Mouse (Mus musculus) granulocyte monocyte progenitor cell, adult 5-6 weeks (primary cell): Measurements from ENCODE around the gene Uckl1. TPM values are rescaled to one million over a fixed set of nuclear protein-coding genes. Genes with fewer than 3 reads are reported as not detected.

Experiments
- ATAC-seq: replicated peaks from 2 replicates; pipeline ENCODE4 v1.8.0; 2016; ENCODE audit warnings: mild to moderate bottlenecking, moderate TSS enrichment, inconsistent platforms; ENCODE audit not compliant: poor library complexity, severe bottlenecking
- total RNA-seq, 2 experiments: library from RNA; stranded (forward) in 1 of 2; stranded (reverse) in 1 of 2; fragments of 200-712, 200-1000 nt in 1 of 2; fragments of >200 nt in 1 of 2; fragmentation: Nextera tagmentation in 1 of 2; gene quantifications; 2 replicates each; pipeline ENCODE4 v1.2.3; 2014 to 2017

Uckl1 gene
- total RNA-seq, 2 experiments from 2014 or later = 54.1 to 128 TPM

DNA sequence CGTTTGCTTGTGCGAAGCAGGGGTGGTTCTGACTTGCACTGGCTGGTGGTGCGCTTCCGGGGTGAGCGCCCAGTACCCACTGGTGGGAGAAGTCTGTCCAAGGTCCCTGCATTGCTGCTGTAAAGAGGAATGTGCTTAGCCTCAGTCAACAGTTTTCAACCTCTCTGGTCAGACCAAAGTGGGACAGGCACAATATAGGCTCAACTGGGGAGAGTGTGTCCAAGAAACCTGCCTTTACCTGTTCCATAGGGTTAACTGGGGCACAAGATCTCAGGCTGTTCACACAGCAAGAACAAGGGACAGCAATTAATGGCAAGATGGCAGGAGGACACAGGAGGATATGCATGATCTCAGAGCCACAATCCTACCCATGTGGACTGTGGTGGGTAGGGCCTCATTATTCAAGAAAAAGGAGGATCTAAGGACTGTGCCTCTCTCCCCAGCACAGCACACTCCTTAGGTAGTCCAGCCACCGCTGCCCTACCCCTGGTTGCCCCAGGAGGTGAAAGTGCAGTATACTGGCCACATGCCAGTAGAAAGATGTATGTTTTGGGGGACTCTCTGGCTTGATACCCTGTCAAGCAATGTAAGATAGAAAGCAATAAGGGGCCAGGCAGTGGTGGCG lies 9.7 kb downstream of the Uckl1 start:
- ATAC-seq = no peak

DNA sequence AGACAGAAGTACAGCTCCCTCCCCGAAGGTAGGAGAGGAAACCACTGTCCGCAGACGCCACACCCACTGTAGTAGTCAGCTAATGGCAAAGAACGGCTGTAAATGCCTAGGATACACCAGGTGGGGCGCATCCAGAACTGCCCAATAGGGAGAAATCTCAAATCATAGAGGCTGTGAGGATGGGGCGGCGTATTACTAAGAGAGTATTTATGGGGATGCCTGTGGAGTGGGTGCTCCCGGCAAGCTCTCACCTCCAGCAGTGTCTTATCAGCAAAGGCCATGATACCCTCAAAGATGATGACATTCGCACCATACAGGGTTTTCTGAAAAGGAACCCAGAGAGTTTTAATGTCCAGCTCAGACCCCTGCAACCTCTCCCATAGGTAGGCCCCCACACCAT lies 10.7 kb downstream of the Uckl1 start:
- ATAC-seq = no peak

DNA sequence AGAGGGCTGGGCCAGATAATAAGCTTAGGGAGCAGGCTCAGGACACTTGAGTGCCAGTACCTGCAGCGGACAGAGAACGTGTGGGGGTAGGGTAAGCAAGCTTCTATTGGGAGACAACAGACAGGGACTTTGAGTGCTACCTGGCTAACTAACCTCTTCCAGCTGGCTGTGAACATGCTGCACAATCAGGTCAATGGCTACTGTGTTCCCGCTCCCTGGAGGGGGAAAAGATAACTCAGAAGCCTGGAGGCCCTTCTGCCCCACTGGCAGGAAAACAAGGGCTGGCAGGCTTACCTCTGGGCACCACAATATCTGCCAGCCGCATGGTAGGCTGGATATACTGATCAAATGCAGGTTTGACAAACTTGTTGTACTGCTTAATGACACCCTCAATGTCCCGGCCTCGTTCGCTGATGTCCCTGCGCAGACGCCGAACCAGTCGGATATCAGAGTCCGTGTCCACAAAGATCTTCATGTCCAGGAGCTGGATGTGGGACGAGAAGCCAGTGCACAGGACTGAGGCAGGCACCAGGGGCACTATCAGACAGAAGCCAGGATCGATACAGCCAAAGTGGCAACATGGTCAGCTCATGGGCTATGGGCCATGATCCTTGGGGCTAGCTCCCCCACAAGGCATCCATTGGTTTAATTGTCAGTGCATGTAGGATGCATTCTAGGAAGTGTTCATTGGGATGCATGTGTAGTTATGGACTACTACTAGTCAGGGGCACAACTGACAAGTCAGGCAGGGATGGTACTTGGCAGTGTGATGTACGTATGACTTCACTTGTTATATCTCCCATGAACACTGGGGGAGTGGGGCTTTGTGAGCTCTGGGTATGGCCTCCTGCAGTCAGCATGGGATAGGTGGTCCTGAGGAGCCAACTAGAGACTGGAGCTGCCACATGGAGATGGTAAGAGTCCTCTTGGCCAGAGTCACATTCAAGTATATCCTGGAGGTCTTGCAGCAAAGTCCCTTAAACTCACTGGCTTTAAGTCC lies 11.5 kb downstream of the Uckl1 start:
- ATAC-seq = no peak

DNA sequence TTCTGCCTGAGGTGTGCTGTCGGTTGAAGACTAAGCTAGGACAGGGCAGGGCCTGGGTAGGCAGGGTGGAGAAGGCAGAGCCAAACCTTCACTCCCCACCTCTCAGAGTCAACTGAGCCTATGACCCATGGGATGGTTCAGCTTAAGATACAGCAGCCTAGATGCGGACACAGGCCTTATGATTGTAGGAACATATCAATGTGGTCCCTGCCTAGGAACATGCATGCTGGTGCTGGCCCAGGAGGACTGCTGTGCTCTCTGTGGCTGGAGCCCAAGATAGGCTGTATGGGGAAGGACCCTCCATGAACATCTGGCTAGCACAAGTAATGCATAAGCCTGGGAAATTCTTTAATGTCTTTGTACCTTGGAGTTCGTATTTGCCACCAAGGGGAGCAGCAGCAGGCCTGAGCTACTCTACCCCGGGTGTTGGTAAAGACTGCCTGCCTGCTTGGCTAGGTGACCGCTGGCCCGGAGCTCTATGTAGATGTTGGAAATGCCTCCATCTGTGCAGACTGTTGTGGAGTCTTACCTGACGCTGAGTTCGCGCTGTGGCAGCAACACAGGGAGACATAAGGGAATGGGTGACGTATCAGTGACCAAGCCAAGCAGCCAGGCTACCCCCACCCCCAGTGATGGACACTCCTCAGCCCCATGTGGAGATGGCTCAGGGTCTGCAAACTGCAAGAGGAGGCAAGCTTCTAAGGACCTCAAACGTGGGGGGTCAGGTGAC lies 12.6 kb downstream of the Uckl1 start:
- no peak for ATAC-seq

DNA sequence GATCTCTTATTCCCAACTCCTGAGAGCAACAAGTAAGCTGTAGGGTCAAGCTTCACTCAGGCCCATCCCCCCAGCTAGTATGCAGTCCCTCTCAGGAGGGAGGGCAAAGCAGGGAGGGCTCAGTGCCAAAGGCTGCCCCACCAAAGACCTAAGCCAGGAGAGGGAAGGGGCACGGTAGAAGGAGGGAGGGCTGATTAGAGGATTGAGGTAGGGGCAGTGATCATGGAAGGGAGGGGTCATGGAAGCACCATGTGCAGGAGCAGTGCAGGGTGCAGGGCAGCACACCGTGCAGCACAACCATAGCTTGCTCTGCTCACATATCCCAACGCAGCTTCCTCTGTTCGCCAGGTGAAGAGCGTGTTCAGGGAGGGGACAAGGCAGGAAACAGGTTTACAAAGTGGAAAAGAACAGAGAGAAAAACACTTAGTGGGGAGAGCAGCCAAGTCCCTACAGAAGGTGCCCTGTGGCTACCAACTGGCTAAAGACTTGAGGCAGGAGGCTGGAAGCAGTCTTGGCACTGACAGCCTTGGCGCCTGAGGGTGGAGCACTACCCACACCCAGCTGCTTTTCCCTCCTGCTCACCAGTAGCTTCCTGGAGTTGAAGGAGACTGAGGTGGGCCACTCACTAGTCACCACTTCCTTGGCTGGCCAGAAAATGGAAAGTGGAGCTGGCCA lies 13.6 kb downstream of the Uckl1 start:
- ATAC-seq = no peak

DNA sequence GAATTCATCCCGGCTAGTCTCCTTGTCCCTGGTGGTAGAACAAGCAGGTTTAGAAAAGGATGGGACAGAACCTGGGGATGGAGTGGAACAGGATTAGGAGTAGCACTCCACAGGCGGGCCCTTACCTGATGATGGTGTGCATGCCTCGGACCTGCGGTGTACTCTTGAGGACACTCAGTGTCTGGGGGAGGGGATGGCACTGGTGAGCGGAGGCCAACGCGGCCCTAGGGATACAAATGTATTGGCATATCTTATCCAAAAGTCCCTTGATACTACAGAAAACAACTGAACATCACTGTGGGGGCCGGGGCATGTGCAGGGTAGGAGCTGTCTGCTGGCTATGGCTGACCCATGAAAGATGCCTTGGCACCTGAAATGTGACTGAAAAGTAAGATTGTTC lies 14.3 kb downstream of the Uckl1 start:
- no peak for ATAC-seq

DNA sequence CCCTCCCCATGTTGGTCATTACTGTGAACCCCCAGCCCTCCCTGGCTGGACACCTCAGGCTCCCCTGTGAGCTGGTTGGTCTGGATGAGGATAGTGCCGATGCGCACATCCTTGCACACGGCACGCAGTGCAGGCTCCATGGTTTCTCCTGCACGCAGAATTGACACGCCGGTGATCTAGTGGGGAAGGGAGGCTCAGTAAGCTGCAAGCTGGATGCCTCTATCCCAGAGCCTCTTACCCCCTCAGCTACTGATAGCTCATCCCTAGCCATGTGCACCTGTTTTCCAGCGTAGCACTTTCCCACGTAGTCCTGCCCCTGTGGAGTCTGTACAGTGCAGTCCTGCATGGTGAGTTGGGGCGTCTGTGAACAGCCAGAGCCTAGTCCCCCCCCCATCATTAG lies 14.8 kb downstream of the Uckl1 start:
- no peak for ATAC-seq

DNA sequence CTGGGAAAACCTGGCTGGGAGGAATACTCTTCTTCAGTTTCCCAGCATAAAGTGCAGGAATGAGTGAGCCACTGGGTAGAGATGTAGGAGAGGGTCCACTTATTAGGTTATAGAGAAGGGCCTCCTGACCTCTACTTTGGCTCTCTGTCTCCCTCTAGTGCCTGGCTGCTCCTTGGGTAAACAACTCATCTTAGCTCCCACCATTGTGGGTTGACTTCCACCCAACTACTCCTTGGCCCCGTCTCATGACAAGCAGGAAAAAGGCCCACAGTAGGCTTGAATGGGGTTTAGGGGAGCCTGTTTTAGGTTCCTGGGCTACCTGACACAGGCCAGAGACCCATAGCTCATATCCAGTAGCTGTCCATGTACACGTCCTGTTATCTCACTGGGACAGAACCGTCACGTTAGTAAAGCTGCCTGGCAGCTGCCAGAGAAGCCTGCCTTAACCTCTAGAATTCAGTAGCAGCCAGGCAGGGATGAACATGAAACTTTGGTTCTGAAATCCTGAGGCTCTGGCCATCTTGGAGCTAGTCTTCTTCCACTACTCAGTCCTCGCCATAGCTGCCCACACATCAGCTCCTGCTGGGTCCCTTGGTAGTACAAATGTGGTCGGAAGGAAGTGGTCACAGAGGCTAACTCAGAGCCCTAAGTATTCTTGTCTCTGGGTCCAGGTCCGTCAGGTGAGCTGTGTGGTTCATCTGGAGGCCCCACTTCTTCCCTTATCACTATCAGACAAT lies 16.3 kb downstream of the Uckl1 start:
- ATAC-seq = peak; percentile 81

DNA sequence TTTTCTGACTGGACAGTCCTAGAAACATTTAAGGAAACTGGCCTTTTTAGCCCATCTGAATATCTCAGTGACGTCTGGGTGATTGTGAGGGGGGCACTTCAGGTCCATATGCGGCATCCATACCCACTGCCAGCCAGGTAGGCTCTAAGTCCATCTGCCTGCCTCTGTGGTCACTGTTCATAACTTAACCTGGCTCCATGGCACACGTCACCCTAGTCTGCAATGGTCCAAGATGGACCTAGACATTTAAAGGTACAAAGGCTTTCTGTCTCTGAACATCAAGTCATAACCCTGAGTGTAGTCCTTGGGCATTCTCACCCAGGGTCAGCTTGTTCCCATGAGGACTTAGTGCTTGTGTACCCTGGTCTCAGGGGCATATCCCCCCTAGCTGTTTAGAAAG lies 17.4 kb downstream of the Uckl1 start:
- ATAC-seq = no peak

DNA sequence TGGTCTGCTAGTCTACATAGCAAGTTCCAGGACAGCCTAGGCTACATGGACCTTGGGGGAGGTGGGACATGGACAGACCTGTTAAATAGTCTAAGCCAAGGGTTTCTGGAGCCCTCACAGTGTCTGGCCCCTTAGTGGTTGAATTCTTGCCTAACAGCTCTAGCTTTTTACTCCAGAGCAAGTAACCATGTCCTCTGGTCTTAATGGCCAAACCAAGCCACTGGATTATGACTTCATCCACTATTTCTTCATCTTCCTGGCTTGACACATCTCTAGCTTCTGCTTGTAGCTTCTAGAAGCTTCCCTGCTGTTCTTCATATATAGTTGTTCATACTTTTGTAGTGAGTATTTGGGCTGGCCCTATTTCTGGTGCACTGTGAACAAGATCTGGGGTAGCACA lies 30.9 kb downstream of the Uckl1 start:
- ATAC-seq = peak; percentile 94

DNA sequence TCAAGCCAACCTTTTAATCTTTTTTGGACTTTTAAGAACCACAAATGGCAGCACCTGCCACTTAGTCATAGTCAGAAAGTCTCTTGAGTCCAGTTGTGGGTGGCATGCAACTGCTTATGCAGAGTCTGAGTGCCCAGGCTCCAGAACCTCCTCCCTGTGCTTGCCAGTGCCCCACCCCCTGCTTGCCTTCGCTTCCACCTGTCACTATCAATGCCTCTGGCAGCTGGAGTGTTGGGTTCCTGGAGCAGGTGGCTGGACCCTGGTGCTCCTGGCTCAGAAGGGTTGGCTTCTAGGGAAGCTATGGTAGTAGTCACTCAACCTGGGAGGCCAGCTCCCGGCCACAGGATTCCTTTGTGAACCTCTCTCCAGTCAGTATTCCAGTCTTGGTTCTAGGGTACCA lies 34.5 kb downstream of the Uckl1 start:
- ATAC-seq = no peak

DNA sequence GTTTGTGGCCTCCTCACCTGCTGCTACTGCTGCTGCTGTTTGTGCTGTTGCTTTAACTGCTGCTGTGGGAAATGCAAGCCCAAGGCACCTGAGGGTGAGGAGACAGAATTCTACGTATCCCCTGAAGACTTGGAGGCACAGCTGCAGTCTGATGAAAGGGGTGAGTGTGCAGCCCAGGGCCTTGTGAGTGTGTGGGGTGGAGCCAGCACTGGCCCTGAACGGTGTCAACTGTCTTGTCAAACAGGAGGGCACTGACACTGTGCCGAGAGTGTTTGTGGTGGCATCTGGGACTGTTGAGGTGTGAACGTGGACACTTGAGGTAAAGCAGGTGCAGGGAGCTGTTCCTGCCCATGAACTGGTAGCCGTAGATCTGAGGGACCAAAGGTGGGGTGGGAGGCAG lies 36.0 kb downstream of the Uckl1 start:
- ATAC-seq = peak; percentile 25; the same call in 1 of the 2 replicates

DNA sequence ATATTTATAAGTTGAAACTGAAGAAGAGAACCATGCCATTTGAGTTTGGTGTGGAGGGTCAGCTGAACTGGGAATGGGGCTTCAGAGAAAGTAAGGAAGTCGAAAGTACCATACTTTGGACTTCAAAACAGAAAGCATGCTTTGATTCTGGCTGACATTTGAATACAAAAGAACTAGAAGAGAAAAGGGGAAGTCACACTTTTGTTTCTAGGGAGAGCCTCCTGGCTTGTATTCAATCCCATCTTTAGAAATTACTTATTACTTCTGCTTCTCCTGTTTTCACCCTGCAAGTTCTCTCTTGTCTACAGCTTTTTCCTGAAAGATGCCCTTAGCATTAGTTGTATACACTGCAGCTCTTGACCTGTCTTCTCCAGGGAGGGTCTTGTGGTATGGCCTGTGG lies 36.5 kb downstream of the Uckl1 start:
- peak; percentile 75 for ATAC-seq

DNA sequence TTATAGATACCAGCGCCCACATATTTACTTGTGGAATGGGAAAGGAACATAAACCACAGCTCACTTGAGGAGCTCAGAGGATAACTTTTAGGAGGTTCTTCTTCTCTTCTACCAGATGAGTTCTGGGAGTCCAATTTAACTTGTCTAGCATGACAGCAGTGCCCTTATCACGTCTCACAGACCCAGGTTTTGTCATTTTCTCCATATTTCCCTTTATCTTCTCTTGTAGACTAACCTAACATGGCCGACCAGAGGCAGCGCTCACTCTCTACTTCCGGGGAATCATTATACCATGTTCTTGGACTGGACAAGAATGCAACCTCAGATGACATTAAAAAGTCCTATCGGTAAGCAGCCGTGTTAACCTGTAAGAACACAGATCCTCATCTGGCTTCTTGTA lies 38.5 kb downstream of the Uckl1 start:
- no peak for ATAC-seq

DNA sequence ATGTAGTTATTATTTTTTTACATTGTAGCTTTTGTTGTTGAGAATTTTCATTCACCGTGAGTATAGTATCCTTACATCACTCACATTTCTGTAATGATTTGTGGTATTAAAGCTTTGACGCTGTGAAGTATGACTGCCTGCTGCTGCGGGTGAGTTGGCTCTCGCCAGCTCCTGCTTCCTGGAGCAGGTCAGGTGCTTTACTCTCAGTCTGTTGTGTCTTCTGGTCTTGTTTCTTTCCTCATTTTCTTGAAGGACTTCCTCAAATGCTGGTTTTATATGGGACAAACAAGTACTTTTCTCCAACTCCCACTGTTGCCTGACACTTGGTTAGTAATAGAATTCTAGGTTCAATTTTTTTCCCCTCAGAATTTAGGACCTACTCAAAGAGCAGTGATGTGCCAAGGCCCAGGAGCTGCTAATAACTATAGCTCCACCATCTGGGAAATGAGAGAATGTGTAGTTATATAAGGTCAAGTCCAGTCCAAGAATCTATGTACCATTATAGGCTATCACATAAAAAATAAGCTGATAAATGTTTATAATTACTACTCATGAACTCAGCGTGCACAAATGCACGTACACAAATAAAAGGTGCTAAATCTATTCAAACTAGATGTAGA lies 42.8 kb downstream of the Uckl1 start:
- peak; percentile 36 for ATAC-seq

DNA sequence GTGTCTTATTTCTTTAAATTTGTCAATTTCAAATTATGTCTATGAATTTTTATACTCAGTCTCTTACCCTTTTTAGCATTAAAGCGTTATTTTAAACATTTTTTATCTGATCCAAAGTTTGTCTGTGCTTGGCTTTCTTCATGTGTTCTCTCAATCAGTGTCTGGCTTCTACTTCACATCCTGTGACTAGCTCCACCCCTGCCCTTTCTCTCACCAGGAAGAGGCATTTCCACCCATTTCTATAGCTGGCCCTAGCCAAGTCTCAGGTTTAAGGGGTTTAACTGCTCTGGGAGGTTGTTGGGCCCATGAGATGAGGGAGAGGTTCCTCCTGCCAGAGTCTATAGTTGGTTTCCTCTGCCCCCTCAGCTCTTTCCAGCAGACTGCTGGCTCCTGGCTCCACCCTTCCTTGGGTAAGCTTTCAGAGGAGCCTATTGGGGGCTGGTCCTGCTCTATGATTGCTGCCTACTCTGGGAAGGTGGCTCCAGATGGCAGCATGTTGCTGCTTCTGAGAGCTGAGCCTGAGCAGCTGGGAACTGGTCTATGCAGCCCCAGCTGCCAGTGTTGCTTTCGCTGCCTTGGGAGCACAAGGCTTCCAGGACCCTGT lies 47.1 kb downstream of the Uckl1 start:
- peak; percentile 74 for ATAC-seq

DNA sequence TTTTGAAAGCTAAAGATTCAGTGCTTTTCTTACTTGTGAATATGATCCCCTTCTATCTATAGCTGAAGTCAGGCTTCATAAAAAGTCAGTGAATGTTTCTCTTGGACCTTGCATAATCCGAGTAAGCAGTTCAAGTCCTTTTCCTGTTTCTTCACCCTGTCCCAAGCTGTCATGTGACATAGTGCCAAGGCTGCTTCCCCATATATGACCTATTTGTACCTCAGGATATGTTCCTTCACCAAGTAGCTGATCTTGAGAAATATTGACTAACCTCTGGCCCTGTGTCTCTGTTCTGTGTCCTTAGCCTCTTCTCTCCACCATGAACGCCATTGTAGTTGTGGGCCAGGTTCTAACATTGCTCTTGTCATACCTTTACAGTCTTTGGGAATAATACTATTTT lies 48.3 kb downstream of the Uckl1 start:
- ATAC-seq = peak; percentile 94

DNA sequence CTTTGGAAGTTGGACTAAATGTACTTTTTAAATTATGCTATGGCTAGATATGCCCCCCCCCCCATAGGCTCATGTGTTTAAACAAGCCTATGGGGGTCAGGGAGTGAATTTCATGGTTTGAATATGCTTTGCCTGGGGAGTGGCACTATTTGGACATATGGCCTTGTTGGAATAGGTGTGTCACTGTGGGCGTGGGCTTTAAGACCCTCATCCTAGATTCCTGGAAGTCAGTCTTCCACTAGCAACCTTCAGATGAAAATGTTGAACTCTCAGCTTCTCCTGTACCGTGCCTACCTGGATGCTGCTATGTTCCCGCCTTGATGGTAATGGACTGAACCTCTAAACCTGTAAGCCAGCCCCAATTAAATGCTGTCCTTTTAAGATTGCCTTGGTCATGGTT lies 52.1 kb downstream of the Uckl1 start:
- ATAC-seq = no peak

DNA sequence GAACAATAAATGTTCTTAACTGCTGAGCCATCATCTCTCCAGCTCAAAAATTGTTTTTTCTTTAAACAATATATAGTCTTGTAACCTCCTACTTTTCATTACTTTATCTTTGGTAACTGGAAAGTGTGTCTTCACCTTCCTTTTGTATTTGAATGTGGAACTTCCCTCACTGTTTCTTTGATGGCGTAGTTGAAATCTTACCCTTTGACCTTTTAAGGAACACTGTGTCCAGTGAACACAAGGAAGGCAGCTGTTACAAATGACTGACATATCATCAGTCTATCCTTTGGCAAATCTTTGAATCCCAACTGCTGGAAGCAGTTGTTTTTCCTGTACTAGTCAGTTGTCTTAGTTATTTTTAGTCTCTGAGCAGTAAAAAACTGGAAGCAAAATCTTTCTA lies 55.6 kb downstream of the Uckl1 start:
- ATAC-seq = no peak
